In the genomic region with DNA sequence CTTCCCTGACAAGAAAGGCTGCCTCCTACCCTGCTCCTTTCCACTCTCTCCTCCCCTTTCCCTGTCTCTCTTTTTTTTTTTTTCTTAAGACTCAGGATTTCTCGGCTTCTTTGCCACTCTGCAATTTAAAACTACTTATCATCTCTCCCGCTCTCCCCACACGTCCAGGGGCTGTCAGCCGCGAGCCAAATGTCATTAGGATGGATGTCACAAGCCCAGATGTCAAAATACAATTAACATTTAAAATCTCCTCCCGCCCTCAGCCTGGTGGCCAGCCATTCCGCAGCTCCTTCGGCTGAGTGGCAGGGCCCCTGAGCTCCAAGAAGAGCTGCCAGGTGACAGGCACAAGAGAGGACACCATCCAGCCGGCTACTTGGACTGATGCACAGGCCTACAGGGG, we compare ENCODE assay signal across 17 mouse cellular contexts. TPM values are rescaled to one million over a fixed set of nuclear protein-coding genes. Genes with fewer than 3 reads are reported as not detected.
DNase-seq lines count a peak whose midpoint lies in the region; ATAC-seq and TF ChIP-seq lines count a peak whose summit lies in the region.
"Had no signal": no experiment of that assay in that cellular context is flagged by ENCODE, and none has a peak within 500 bp of the region (broad histone marks: within the 10 kb centered on the region; RNA-seq: fewer than 3 reads in every experiment).

No protein-coding gene starts in this region.

- H3K27ac ChIP-seq in limb, embryonic 14.5 days (replicated peaks; ENCODE audit: low read depth, low read length) = no peak overlapping the region
- no peak overlapping the region for H3K27ac ChIP-seq in limb, embryonic 10.5 days
- H3K27ac ChIP-seq in hindbrain, embryonic 10.5 days = peak overlapping the region; percentile 85
- peak overlapping the region; percentile 78 for H3K27ac ChIP-seq in midbrain, embryonic 12.5 days (replicated peaks)

- WGBS in limb, embryonic 14.5 days = 26% methylated on average over 9 of the region's 9 CpGs
- WGBS in limb, embryonic 10.5 days = 36% methylated on average over 9 of the region's 9 CpGs
- 23% methylated on average over 9 of the region's 9 CpGs for WGBS in hindbrain, embryonic 10.5 days
- WGBS in midbrain, embryonic 12.5 days = 14% methylated on average over 9 of the region's 9 CpGs

- no peak for TF ChIP-seq CTCF in brain, embryonic 14.5 days (IDR thresholded peaks at IDR 0.05; ENCODE audit: borderline replicate concordance, extremely low read depth, insufficient read depth, insufficient read length)

- H3K4me2 ChIP-seq in limb, embryonic 14.5 days (replicated peaks; ENCODE audit: low read depth, low read length, severe bottlenecking) = no peak overlapping the region
- H3K4me2 ChIP-seq in midbrain, embryonic 12.5 days (replicated peaks) = no peak overlapping the region
- H3K4me2 ChIP-seq: neural tube, embryonic 12.5 days had no signal

- no peaks in the 10 kb centered on the region for H3K36me3 ChIP-seq in limb, embryonic 14.5 days (ENCODE audit: control insufficient read depth, insufficient read depth, low read length)
- H3K36me3 ChIP-seq in limb, embryonic 10.5 days = no peaks in the 10 kb centered on the region
- H3K36me3 ChIP-seq in hindbrain, embryonic 10.5 days = no peaks in the 10 kb centered on the region
- no peaks in the 10 kb centered on the region for H3K36me3 ChIP-seq in midbrain, embryonic 12.5 days
- H3K36me3 ChIP-seq: neural tube, embryonic 12.5 days had no signal

- 0 out of 2 replicates have a peak, but pooled peaks cover 4% of the 10 kb centered on the region for H3K4me1 ChIP-seq in limb, embryonic 14.5 days (ENCODE audit: control insufficient read depth, insufficient read depth, low read length)
- H3K4me1 ChIP-seq in limb, embryonic 10.5 days = peaks cover 45% of the 10 kb centered on the region
- peaks cover 61% of the 10 kb centered on the region for H3K4me1 ChIP-seq in hindbrain, embryonic 10.5 days (replicated peaks)
- peaks cover 45% of the 10 kb centered on the region for H3K4me1 ChIP-seq in midbrain, embryonic 12.5 days

- DNase-seq in limb, embryonic 14.5 days (ENCODE audit: low spot score) = no peak
- DNase-seq in limb, embryonic 10.5 days (ENCODE audit: low spot score) = no peak
- DNase-seq in brain, embryonic 14.5 days (ENCODE audit: low read depth) = peak; percentile 81
- peak; percentile 38 for DNase-seq in hindbrain, embryonic 10.5 days (ENCODE audit: low spot score)
- DNase-seq in left cerebral cortex, adult 11 months (ENCODE audit: low spot score) = no peak
- DNase-seq in kidney, postnatal 25 days = no peak
- no peak for DNase-seq in heart, postnatal 10 days
- DNase-seq: adrenal gland, postnatal 36 days; B cell, adult 2 months; cerebellum, adult 9-11 months; gastrocnemius, postnatal 10 days; kidney, adult 9 months; kidney, postnatal 4 days; spleen, adult 18-20 months had no signal

- intact Hi-C loops in heart, postnatal 10 days (cut with DNase I) = no loop called here

- no peak for ATAC-seq in limb, embryonic 14.5 days (ENCODE audit: low FRiP score, low read depth)
- ATAC-seq in midbrain, embryonic 12.5 days (ENCODE audit: low FRiP score, low read depth) = no peak

- H3K4me3 ChIP-seq in limb, embryonic 14.5 days (replicated peaks; ENCODE audit: low read length) = no peak overlapping the region
- no peak overlapping the region for H3K4me3 ChIP-seq in limb, embryonic 10.5 days
- H3K4me3 ChIP-seq in hindbrain, embryonic 10.5 days = peak overlapping the region; percentile 4
- no peak overlapping the region for H3K4me3 ChIP-seq in midbrain, embryonic 12.5 days
- H3K4me3 ChIP-seq: neural tube, embryonic 12.5 days had no signal

- H3K27me3 ChIP-seq in limb, embryonic 14.5 days (ENCODE audit: control insufficient read depth, insufficient read depth, low read length) = peaks cover 50% of the 10 kb centered on the region
- peaks cover 94% of the 10 kb centered on the region for H3K27me3 ChIP-seq in limb, embryonic 10.5 days (ENCODE audit: low read depth, poor library complexity, severe bottlenecking)
- peaks cover 84% of the 10 kb centered on the region for H3K27me3 ChIP-seq in hindbrain, embryonic 10.5 days (ENCODE audit: insufficient read depth, poor library complexity, severe bottlenecking)
- peaks cover 76% of the 10 kb centered on the region for H3K27me3 ChIP-seq in midbrain, embryonic 12.5 days

- H3K9ac ChIP-seq in limb, embryonic 14.5 days (ENCODE audit: low read depth, low read length, severe bottlenecking) = 0 out of 2 replicates have a peak overlapping the region, but pooled peaks have one; percentile 2
- no peak overlapping the region for H3K9ac ChIP-seq in midbrain, embryonic 12.5 days (replicated peaks)
- H3K9ac ChIP-seq: neural tube, embryonic 12.5 days had no signal

- TF ChIP-seq POLR2A in limb, embryonic 14.5 days (IDR thresholded peaks at IDR 0.05; ENCODE audit: borderline replicate concordance, extremely low read depth, insufficient read depth, insufficient read length) = no peak
- TF ChIP-seq POLR2A in brain, embryonic 14.5 days (IDR thresholded peaks at IDR 0.05; ENCODE audit: borderline replicate concordance, extremely low read depth, insufficient read depth, insufficient read length, poor library complexity, severe bottlenecking) = no peak

- no peaks in the 10 kb centered on the region for H3K9me3 ChIP-seq in limb, embryonic 14.5 days (ENCODE audit: control insufficient read depth, low read length)
- no peaks in the 10 kb centered on the region for H3K9me3 ChIP-seq in limb, embryonic 10.5 days (replicated peaks)
- H3K9me3 ChIP-seq in hindbrain, embryonic 10.5 days = no peaks in the 10 kb centered on the region
- H3K9me3 ChIP-seq in midbrain, embryonic 12.5 days = no peaks in the 10 kb centered on the region
- H3K9me3 ChIP-seq: neural tube, embryonic 12.5 days had no signal

RNA-seq across cellular contexts. Expression of a gene that starts 2.9 kb away (rescaled TPM):
- 1.6 and 2.2 TPM in 2 replicates for polyA plus RNA-seq in limb, embryonic 14.5 days (2012; rRNA removed)
- 0.75 and 1.0 TPM in 2 replicates for polyA plus RNA-seq in limb, embryonic 14.5 days (2014; fragmentation: Nextera tagmentation; extraction: Ambion mirVana)
- 0.06 and 0.35 TPM in 2 replicates for polyA plus RNA-seq in limb, embryonic 10.5 days (2016; fragmentation: Nextera tagmentation; extraction: Ambion mirVana)
- polyA plus RNA-seq in brain, embryonic 14.5 days (2012; rRNA removed) = 16.3 and 28.0 TPM in 2 replicates
- polyA plus RNA-seq in hindbrain, embryonic 10.5 days (2016; fragmentation: Nextera tagmentation; extraction: Ambion mirVana) = 2.2 and 4.2 TPM in 2 replicates
- 4.2 and 5.7 TPM in 2 replicates for polyA plus RNA-seq in midbrain, embryonic 12.5 days (2016; fragmentation: Nextera tagmentation; extraction: Ambion mirVana)
- total RNA-seq in heart, postnatal 10 days (2021) = under 1 TPM in 1 of 2 experiments, not detected in 1; 0.20 TPM
- total RNA-seq: liver, adult 2 months had no signal
- polyA plus RNA-seq: liver, adult 2 months had no signal

RNA-seq across cellular contexts. Expression of a gene that starts 38.0 kb away (rescaled TPM):
- 196 and 250 TPM in 2 replicates for polyA plus RNA-seq in limb, embryonic 14.5 days (2012; rRNA removed)
- 227 and 235 TPM in 2 replicates for polyA plus RNA-seq in limb, embryonic 14.5 days (2014; fragmentation: Nextera tagmentation; extraction: Ambion mirVana)
- polyA plus RNA-seq in limb, embryonic 10.5 days (2016; fragmentation: Nextera tagmentation; extraction: Ambion mirVana) = 904 and 1,218 TPM in 2 replicates
- polyA plus RNA-seq in brain, embryonic 14.5 days (2012; rRNA removed) = 120 and 130 TPM in 2 replicates
- 541 and 748 TPM in 2 replicates for polyA plus RNA-seq in hindbrain, embryonic 10.5 days (2016; fragmentation: Nextera tagmentation; extraction: Ambion mirVana)
- polyA plus RNA-seq in midbrain, embryonic 12.5 days (2016; fragmentation: Nextera tagmentation; extraction: Ambion mirVana) = 213 and 215 TPM in 2 replicates
- total RNA-seq in heart, postnatal 10 days (2021) = 10 to 100 TPM; 42.5 to 47.3 TPM

RNA-seq across cellular contexts. Expression of a gene that starts 47.3 kb away (rescaled TPM):
- polyA plus RNA-seq in limb, embryonic 14.5 days (2012; rRNA removed) = 24.1 and 28.0 TPM in 2 replicates
- polyA plus RNA-seq in limb, embryonic 14.5 days (2014; fragmentation: Nextera tagmentation; extraction: Ambion mirVana) = 31.4 and 31.9 TPM in 2 replicates
- polyA plus RNA-seq in limb, embryonic 10.5 days (2016; fragmentation: Nextera tagmentation; extraction: Ambion mirVana) = 9.4 TPM in 2 replicates
- polyA plus RNA-seq in brain, embryonic 14.5 days (2012; rRNA removed) = 35.8 and 53.5 TPM in 2 replicates
- 19.1 and 23.9 TPM in 2 replicates for polyA plus RNA-seq in hindbrain, embryonic 10.5 days (2016; fragmentation: Nextera tagmentation; extraction: Ambion mirVana)
- polyA plus RNA-seq in midbrain, embryonic 12.5 days (2016; fragmentation: Nextera tagmentation; extraction: Ambion mirVana) = 18.9 and 20.7 TPM in 2 replicates
- 10 to 100 TPM; 10.2 to 11.2 TPM for total RNA-seq in heart, postnatal 10 days (2021)

Comparison
In these comparisons a context has a peak if more than half of its experiments do, and no peak if none do; other contexts are left out.
1. DNase-seq: peak in brain, embryonic 14.5 days (single experiment) and hindbrain, embryonic 10.5 days (single experiment); none in limb, embryonic 14.5 days (single experiment), limb, embryonic 10.5 days (single experiment), left cerebral cortex, adult 11 months (single experiment), kidney, postnatal 25 days (0 of 2) and heart, postnatal 10 days (0 of 2).
2. H3K27ac ChIP-seq: peak in hindbrain, embryonic 10.5 days (single experiment) and midbrain, embryonic 12.5 days (single experiment); none in limb, embryonic 14.5 days (single experiment) and limb, embryonic 10.5 days (single experiment).